Mouse (Mus musculus): ENCODE data around the gene Zzef1.

The Zzef1 gene

GRCm38 (mm10) chr11:72954216-72954615 lies 158.2 kb downstream of the Zzef1 start:
- DNase-seq (ENCODE audit: low read depth, low spot score), result no peak

- no peak for DNase-seq (ENCODE audit: low read depth, low spot score)
Observed at GRCm38 (mm10) chr11:72955339-72955974, 159.4 kb downstream of the Zzef1 start.

- no peak for DNase-seq (ENCODE audit: low read depth, low spot score)
Observed at GRCm38 (mm10) chr11:72957318-72957717, 161.3 kb downstream of the Zzef1 start.

GRCm38 (mm10) chr11:72959924-72960679 lies 164.1 kb downstream of the Zzef1 start:
- no peak for DNase-seq (ENCODE audit: low read depth, low spot score)

GRCm38 (mm10) chr11:72960723-72961071 lies 164.7 kb downstream of the Zzef1 start:
- DNase-seq (ENCODE audit: low read depth, low spot score), result no peak

GRCm38 (mm10) chr11:72961072-72961980 lies 165.3 kb downstream of the Zzef1 start, which contains the start of gene Atp2a3:
Atp2a3 (plus strand) TSS chr11:72961169.
- DNase-seq (ENCODE audit: low read depth, low spot score), result no peak

GRCm38 (mm10) chr11:72962378-72962777 lies 166.4 kb downstream of the Zzef1 start:
- DNase-seq (ENCODE audit: low read depth, low spot score), result no peak

- no peak for DNase-seq (ENCODE audit: low read depth, low spot score)
Observed at GRCm38 (mm10) chr11:72963058-72963788, 167.2 kb downstream of the Zzef1 start.

- DNase-seq (ENCODE audit: low read depth, low spot score), result no peak
Observed at GRCm38 (mm10) chr11:72963789-72964294, 167.8 kb downstream of the Zzef1 start.

GRCm38 (mm10) chr11:72974995-72975503 lies 179.0 kb downstream of the Zzef1 start:
- DNase-seq (ENCODE audit: low read depth, low spot score), result no peak
